Mouse (Mus musculus): Measurements from ENCODE around the gene Tmc4. TPM values are rescaled to one million over a fixed set of nuclear protein-coding genes. Genes with fewer than 3 reads are reported as not detected.

Gene Tmc4
- 8.5 TPM for polyA plus RNA-seq (2015; fragmentation: Illumina TruSeq; extraction: RNeasy Lipid Tissue Mini Kit (QIAGEN cat#74804); ENCODE audit: low read depth, low replicate concordance)

DNA sequence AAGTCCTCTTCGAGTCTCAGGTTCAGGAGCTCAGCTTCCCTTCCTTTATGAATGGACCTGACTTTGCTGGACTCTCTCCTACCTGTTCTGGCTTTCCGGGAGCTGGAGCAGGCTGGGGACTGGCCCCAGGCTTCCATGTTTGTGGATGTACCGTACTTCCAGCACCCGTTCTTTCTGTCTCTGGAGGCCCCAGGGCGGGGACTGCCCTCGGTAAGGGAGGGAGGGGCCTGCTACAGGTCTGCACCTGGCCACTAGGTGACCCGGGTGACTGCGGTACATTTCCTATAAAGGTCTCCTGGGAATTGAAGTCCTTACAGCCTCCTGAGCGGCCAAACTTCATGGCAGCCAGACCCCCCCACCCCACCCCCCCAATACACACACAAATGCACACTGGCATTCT lies at the start of gene Tmc4:
Gene Tmc4, minus strand, starts transcription at position 212 of the 400 bp plus-strand sequence.

DNA sequence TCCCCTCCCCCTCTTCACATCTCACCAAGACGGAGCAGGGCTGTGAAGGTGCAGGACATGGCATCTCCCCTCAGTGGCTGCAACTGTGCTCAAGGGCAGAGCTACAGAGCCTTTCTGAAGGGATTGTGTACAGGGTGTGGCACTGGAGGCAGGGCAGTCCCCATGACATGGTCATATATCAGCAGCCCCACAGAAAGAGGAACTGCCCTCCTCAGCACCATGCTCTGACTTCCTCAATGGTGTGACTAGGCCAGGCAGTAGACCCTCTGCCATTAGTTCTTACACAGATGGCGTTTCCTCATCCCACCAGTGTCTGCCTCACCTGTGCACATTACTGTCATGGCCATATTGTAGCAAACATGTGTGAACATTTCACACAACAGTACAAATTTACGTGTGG lies 42.9 kb upstream of the Tmc4 start, which contains the start of gene Pirb:
Gene Pirb, minus strand, starts transcription at position 124 of the 400 bp plus-strand sequence.

DNA sequence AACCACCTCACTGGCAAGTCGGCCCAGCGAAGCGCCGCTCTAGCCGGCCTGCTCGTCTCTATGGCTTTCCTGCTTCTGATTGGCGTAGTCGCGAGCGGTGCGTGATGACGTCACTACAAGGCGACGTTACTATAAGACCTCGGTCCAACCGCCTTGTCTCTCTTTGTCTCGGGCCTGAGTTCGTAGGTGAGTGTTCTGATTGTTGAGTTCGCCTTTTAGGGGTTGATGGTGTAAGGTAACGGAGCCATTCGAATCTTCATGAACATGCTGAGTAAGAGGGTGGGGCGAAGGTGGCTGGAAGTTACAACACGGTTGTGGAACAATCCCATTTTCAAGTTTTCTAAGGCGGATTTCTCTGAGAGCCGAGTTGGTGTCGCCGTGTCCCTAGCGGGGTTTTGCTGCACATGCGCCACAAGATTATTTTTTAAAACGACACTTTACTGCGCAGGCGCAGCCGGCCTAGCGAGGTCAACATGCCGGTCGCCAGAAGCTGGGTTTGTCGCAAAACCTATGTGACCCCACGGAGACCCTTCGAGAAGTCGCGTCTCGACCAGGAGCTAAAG lies 26.6 kb upstream of the Tmc4 start, which contains the start of gene Rps9:
Gene Rps9, plus strand, starts transcription at position 115 of the 563 bp plus-strand sequence.

DNA sequence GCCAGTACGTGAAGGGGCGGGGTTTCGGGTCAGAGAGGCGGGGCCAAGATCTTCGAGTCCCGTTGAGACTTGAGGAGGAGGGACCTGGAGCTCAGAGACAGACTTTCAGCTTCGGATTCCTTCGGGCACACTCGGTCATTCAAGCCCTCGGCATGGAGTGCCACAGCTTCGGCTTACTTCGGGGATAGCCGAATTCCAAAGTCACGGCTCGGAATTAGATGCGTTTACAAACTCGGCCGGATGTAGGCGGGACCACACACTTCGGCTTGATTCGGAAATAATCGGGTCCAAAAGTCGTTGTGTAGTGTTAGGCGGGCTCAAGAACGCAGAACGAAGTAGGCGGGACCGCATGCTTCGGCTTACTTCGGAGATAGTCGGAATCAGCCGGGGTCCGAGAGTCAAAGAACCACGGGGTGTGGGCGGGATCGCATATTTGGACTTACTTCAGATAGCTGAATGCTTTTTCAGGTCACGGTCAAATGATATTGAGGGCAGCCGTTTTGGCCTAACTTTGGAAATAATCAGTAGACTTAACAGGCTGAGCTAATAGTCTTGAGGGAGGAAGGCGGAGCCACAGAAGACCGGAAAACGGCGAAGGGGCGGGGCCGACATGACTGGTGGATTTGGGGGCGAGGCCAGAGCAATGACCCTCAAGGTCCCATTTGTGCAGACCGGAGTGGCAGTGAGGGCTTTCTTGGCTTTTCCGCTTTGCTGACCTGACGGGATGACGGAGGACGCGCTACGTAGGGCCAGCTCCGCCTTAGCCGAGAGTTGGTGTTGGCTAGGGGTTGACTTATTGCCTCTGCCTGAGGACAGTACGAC lies 15.8 kb upstream of the Tmc4 start, which contains the start of gene Mboat7:
Gene Mboat7, minus strand, starts transcription at position 537 of the 822 bp plus-strand sequence.

DNA sequence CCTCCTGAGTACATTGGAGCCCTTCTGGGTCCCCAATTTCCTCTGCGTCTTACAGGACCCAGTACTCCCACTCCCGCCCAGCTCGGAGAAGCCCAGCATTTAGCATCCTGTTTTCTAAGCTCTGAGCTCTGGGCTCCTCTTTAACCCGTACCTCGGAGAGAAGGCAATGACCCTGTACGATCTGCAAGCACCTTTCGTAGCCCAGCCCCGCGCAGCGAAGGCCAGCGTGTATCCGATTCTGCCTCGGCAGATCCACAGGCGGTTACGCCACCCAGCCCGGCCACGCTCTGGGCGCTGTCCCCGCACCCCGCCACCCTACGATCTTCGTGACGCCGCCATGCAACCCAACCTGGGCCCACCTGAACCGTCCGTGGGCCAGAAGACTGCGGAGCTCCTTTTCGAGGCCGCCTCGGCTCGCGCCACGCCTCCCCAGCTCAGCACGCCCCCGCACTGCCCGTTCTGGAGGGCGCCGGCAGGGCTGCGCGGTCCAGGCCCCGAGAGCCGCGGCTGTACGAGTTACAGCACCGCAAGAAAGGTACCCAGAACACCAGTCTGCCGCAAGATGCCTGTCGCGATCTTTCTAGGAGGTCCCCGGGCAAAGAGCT lies 15.1 kb upstream of the Tmc4 start, which contains the start of gene Tsen34:
Gene Tsen34, plus strand, starts transcription at position 482 of the 605 bp plus-strand sequence.

DNA sequence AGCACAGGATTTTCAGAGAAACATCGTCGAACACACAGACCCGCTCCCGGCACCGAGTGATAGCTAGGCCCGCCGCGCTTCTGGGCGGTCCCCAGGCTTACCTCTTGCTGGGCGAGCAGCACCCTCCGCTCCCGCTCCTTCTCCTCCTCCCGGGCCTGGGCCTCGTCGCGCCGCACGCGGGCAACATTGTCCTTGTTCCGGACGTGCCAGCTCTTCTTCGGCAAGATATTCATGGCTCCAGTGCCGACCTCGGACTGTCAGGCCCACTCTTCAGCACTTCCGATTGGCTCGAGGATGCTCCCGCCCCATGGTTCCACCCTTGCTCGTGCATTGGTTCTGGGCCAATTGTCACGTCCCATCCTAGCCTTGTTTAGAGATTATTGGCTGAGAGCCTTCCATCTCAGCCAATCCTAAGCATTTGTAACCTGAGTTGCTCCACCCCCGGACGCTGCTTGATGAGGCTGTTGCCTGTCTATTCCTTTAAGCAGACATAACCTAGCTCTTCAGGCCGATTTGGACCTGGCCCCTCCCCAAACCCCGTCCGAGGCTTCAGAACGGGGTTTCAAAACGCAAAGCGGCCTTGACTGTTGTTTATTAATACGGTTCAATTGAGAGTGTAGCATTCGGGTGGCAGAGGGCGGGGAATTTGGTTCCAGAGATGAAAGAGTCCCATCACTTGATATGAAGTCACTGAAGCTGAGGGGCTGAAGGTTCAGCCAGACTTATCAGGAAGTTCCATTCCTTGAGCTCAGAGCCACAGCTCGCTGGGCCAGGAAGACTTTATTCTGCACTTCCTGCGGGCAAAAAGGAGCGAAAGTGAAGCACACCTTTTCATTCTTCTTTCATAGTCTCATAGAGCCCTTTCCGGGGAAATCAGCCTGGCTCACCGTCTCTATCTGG lies 11.9 kb downstream of the Tmc4 start, which contains the start of gene Leng1:
Gene Leng1, minus strand, starts transcription at position 626 of the 900 bp plus-strand sequence.

DNA sequence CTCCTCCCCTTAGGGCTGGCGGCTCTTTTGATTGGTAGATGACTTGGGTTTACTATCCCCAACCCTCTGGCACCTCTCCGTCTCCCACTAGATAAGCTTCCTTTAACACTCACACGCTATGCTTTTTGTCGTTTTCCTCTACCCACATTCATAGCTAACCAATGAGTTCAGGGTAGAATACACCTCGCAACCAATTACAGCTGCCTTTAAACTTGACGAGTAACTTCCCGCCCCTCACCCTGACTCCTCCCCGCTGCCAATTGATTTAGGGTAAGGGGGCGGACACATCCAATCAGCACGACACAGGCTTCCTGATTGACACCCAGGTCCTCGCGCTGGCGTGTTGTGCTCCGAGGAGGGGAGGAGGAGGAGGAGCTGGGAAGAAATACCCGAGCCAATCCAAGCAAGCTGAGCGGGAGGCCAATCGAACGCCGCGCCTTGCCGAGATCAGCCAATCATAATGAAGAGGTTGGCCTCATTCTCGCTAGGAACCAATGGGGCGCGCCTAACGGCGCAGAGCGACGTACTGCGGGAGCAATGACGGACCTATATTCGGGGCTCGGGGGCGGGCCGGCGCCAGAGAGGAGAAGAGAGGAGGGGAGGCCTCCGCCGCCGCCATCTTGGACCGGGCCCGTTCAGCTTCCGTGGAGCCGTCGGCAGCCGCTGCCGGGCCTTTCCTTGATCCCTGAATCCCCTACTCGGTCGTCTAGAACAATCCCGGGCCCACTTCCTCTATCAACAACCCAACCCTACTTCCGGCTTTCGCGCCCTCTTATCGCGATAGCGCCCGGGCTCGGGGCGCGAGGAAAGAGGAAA lies 32.5 kb downstream of the Tmc4 start, which contains the start of gene Cnot3:
Gene Cnot3, plus strand, starts transcription at position 597 of the 816 bp plus-strand sequence.

DNA sequence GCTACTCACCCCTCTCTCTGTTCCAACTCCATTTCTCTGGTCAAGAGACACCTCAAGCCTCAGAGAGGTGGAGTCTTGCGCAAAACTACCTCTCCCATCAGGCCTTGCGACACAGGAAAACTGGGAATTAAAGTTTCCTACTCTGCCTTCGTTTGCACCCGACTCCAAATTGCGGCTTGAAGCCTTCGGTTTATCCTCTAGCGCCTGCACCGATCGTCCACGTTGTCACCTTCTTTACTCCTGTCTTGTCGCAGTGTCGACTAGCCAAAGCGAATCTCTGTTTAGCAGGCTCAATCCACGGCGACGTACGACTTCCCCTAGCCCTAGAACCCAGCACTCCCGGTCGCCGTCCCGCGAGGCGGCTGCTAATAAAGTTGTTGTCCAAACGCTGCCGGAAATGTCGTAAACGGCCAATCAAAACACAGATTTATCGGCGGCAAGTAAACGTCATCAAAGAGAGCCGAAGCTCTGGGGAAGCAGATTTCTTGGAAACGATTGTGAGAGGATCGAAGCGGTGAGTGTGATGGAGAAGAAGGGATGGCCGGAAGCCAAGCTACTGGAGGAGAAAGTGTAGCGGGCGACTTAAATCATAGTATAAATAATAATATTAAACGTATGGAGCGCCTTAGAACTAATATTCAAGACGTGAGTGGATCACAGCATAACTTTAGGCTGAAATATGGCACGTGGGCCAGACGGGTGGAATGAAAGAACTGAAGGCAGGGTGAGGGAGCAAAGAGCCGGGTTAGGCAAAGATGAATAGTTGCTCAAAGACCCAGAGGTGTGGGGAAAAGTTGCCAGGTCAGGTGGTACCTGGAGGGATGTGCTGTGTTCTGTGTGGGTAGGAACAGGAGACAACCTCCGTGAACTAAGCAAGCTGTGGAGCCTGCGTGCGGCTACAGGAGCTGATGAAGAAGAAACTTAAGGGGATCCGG lies 47.5 kb downstream of the Tmc4 start, which contains the start of the genes Tfpt and Prpf31:
Gene Tfpt, minus strand, starts transcription at position 387 of the 935 bp plus-strand sequence.
Gene Prpf31, plus strand, starts transcription at position 443 of the 935 bp plus-strand sequence.

DNA sequence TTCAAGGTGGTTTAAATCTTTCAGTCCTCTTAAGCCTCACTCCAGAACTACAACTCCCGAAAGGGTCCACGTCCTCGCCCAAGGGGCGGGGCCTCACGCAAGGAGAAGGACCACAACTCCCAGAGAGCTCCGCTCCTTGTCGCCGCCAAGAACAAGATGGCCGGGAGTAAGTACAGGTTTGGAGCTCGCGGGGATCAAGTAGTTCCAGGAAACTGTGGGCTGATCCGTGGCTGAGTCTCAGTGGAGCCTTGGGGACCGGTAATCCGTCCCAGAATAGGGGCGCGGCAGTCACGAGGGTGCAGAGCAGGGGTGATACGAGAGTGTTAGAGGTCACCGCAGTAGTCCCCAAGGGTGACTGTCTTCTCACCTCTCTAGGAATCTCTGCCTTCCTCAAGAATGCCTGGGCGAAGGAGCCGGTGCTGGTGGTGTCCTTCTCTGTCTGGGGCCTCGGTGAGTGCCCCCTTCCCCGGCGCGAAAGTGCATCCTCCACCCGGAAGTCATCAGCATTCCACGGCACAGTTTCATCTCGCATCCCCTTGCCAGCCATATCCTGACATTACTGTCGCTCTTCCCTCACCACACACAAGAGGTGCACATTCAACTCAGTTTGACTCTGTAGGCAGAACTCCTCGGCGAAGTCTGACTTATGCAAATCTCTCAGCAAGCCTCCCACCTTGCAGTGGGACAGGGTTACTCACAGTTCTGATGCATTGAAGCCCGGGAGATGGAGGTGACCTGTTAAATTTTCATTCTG lies 59.9 kb downstream of the Tmc4 start, which contains the start of gene Ndufa3:
Gene Ndufa3, plus strand, starts transcription at position 132 of the 754 bp plus-strand sequence.

DNA sequence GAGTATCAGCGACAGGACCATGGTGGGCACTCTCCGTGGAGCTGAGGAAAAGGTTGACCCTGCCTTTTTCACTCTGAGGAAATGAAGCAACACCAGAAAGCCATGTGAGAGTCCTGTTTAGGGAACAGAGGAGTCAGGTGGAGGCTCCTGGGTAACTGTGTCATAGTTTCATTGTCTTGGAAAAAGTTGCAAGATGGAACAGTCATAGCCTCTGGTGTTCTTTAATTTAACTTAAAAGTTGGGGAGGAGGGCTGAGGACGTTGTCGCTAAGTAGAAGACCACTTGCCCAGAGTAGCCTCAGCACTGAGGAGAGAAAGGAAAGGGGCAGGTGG lies 61.3 kb downstream of the Tmc4 start, which contains the start of gene Oscar:
Gene Oscar, minus strand, starts transcription at position 101 of the 332 bp plus-strand sequence.

Other genes starting within 250 kb of the Tmc4 start
- gene Tarm1, start 174.9 kb downstream of the Tmc4 start, polyA plus RNA-seq (2015; fragmentation: Illumina TruSeq; extraction: RNeasy Lipid Tissue Mini Kit (QIAGEN cat#74804); ENCODE audit: low read depth, low replicate concordance), result not detected
- gene Oscar, start 61.4 kb downstream of the Tmc4 start, polyA plus RNA-seq (2015; fragmentation: Illumina TruSeq; extraction: RNeasy Lipid Tissue Mini Kit (QIAGEN cat#74804); ENCODE audit: low read depth, low replicate concordance), result 1.7 TPM
- 620 TPM for gene Ndufa3, start 60.2 kb downstream of the Tmc4 start, polyA plus RNA-seq (2015; fragmentation: Illumina TruSeq; extraction: RNeasy Lipid Tissue Mini Kit (QIAGEN cat#74804); ENCODE audit: low read depth, low replicate concordance)
- 40.2 TPM for gene Tfpt, start 47.6 kb downstream of the Tmc4 start, polyA plus RNA-seq (2015; fragmentation: Illumina TruSeq; extraction: RNeasy Lipid Tissue Mini Kit (QIAGEN cat#74804); ENCODE audit: low read depth, low replicate concordance)
- 72.0 TPM for gene Prpf31, start 47.6 kb downstream of the Tmc4 start, polyA plus RNA-seq (2015; fragmentation: Illumina TruSeq; extraction: RNeasy Lipid Tissue Mini Kit (QIAGEN cat#74804); ENCODE audit: low read depth, low replicate concordance)
- 33.7 TPM for gene Cnot3, start 32.3 kb downstream of the Tmc4 start, polyA plus RNA-seq (2015; fragmentation: Illumina TruSeq; extraction: RNeasy Lipid Tissue Mini Kit (QIAGEN cat#74804); ENCODE audit: low read depth, low replicate concordance)
- gene Leng1, start 11.7 kb downstream of the Tmc4 start, polyA plus RNA-seq (2015; fragmentation: Illumina TruSeq; extraction: RNeasy Lipid Tissue Mini Kit (QIAGEN cat#74804); ENCODE audit: low read depth, low replicate concordance), result 7.5 TPM
- gene Tsen34, start 15.3 kb upstream of the Tmc4 start, polyA plus RNA-seq (2015; fragmentation: Illumina TruSeq; extraction: RNeasy Lipid Tissue Mini Kit (QIAGEN cat#74804); ENCODE audit: low read depth, low replicate concordance), result 86.0 TPM
- 144 TPM for gene Mboat7, start 16.0 kb upstream of the Tmc4 start, polyA plus RNA-seq (2015; fragmentation: Illumina TruSeq; extraction: RNeasy Lipid Tissue Mini Kit (QIAGEN cat#74804); ENCODE audit: low read depth, low replicate concordance)
- 900 TPM for gene Rps9, start 26.4 kb upstream of the Tmc4 start, polyA plus RNA-seq (2015; fragmentation: Illumina TruSeq; extraction: RNeasy Lipid Tissue Mini Kit (QIAGEN cat#74804); ENCODE audit: low read depth, low replicate concordance)
- 0.28 TPM for gene Pirb, start 42.8 kb upstream of the Tmc4 start, polyA plus RNA-seq (2015; fragmentation: Illumina TruSeq; extraction: RNeasy Lipid Tissue Mini Kit (QIAGEN cat#74804); ENCODE audit: low read depth, low replicate concordance)
- not detected for gene Gm15448, start 148.1 kb upstream of the Tmc4 start, polyA plus RNA-seq (2015; fragmentation: Illumina TruSeq; extraction: RNeasy Lipid Tissue Mini Kit (QIAGEN cat#74804); ENCODE audit: low read depth, low replicate concordance)
- gene Pira2, start 167.5 kb upstream of the Tmc4 start, polyA plus RNA-seq (2015; fragmentation: Illumina TruSeq; extraction: RNeasy Lipid Tissue Mini Kit (QIAGEN cat#74804); ENCODE audit: low read depth, low replicate concordance), result not detected
- not detected for gene Gm14548, start 220.6 kb upstream of the Tmc4 start, polyA plus RNA-seq (2015; fragmentation: Illumina TruSeq; extraction: RNeasy Lipid Tissue Mini Kit (QIAGEN cat#74804); ENCODE audit: low read depth, low replicate concordance)
- gene Lilra6, start 237.9 kb upstream of the Tmc4 start, polyA plus RNA-seq (2015; fragmentation: Illumina TruSeq; extraction: RNeasy Lipid Tissue Mini Kit (QIAGEN cat#74804); ENCODE audit: low read depth, low replicate concordance), result not detected